Mouse (Mus musculus) mouse trophoblast stem cell (cell line): ENCODE data around the gene Efcab12.
"Not testable (repeated sequence)": the region's sequence is repeated elsewhere in the genome, so short reads cannot be mapped to it uniquely, and the experiment has no call there.

Source experiments
- in situ Hi-C, 2 experiments: fragments of 300-500 bp; cut with MseI, MboI; formaldehyde crosslinking; loops; 2 replicates in 1 of 2; 3 replicates in 1 of 2; pipeline ENCODE4 v1.15.1; 2025

Efcab12 gene

DNA sequence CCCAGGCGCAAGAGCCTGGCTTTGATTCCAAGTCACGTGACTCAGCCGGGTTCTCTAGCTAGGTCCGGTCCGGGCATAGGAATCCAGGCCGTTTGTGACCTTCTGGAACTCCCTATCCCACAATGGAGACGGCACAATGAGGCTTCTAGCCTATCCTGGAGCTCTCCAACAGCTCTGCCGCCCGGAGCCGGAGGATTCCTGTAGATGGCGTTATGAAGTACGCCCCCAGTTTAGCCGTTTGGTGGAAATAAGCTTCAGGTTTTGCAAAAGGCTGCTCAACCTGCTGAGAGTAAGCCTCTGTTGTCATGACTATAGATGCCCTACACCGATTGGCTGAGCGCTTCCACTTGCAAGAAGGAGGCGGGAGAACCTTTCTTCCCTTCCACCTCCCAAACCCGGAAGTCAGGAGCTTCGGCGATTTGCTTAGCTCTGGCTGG, at the start of gene Efcab12:
TSS of gene Efcab12 (minus strand) at position 252 of the 437 bp plus-strand sequence.
- in situ Hi-C loops = no loop called here

DNA sequence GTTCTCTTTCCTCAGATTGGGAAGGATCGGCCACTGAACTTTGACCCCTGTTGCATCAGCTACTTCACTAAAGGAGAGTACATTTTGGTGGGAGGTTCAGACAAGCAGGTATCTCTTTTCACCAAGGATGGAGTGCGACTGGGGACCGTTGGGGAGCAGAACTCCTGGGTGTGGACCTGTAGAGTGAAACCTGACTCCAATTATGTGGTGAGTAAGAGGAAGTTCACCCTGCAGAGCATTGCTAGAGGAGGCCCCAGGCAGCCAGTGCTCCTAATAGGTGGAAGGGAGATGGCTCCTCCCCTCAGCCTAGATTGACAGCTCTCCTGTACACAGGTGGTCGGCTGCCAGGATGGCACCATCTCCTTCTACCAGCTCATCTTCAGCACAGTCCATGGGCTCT, 48.7 kb upstream of the Efcab12 start:
- in situ Hi-C loops = loop anchor here in 1 of 2 experiments (5.0 kb wide), 1 partner anchor 120 kb away; no protein-coding TSS in a partner anchor

DNA sequence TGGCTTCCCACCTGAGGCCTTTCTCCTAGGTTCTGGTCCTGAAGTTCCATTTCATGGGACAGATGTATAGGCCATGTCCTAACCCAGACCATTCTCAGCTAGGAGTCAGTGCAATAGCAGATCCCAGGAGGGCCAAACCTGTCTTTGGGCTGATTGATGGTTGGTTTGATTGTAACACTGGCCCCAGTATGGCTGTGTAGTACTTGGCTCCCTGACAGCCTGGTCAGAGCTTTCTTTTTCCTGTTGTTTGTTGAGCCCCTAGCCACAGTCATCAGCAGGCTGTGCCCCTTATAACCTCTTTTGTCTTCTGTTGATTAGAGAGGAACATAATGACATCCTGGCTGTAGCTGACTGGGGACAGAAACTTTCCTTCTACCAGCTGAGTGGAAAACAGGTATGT, 45.8 kb upstream of the Efcab12 start:
- in situ Hi-C loops = no loop called here

DNA sequence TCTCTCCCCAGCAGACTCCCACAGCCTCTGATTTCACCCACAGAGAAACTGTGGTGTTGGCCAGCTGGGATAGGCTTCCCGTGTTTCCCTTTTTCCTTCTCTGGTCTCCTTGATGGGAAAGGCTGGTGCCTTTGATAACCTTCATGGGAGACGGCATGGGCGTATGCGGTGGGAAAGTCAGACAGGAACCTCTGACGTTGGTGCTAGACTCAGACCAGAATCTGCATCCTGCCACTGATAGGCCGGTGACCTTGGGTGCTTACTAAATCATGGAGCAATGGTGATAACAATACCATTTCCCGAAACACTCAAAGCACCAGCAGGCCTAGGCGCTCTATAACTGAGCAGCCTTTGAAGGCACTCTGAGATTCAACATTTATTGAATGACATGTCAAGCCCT, 42.5 kb upstream of the Efcab12 start:
- in situ Hi-C loops = no loop called here

DNA sequence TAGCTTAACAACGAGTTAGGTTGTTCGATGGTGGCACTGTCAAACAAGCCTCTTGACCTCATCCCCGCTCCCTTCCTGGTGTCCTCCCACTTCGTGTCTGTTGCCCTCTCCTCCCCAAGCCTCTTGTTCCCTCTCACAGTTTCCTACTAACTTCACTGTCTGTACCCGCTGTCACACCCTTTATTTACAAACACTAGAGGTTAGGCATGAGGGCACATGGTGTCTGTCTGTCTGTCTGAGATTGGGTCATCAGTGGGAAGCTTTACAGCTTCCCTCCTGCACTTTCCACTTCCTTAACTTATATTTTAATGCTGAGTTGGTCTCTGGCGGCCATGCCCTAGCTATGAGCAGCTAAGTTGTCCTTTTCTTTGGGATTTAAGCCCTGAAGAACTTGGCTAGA, 41.5 kb upstream of the Efcab12 start:
- in situ Hi-C loops = no loop called here

DNA sequence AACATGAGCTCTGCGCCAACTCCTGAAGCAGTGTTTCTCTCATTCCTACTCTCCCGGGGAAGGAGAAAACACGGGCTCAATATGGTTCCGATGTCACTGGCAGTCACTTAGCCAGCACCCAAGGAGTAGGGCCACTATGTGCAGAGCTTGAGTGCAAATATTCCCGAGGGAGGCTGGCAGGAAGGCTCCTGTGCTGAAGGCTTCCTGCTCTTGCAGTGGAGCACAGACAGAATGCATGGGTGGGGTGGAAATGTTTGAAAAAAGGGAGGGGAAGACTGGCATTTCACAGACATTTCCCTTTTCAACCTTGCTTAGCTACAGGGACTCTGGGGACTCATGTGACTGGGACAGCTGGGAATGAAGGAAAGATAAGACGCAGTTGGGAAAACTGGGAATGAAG, 40.5 kb upstream of the Efcab12 start:
- in situ Hi-C loops = no loop called here

DNA sequence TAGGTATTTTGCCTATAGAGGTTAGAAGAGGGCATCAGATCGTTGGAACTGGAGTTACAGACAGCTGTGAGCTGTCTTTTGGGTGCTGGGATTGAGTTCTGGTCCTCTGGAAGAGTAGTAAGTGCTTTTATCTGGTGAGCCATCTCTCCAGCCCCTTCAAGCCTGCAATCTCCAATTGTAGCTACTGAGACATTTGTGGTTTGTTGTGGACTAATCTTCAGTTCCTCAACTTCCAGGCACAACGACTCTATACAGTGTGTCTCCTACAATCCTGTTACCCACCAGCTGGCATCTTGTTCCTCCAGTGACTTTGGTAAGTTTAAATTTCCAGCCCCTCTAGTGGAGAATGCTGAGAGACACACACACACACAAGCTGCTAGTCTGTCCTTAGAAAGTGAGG, 39.0 kb upstream of the Efcab12 start:
- in situ Hi-C loops = no loop called here

DNA sequence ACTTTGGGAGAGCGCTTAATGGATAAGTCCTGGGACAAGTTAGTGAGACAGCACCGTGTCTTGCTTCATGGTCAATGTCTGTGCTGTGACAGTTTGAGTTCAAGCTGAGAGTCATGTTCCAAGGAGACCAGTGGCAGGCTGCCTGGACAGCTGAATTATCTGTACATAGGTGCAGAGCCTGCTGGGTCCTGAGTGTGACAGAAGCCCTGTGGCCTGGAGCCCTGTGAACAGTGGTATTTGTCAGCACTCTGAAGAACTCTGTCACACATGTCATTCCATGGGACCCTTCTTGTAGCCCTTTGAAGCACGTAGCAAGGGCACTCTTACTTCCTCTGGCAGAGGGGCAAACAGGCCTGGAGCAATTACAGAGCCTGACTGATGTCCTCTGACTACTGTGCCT, 33.1 kb upstream of the Efcab12 start:
- in situ Hi-C loops = not testable (repeated sequence)

DNA sequence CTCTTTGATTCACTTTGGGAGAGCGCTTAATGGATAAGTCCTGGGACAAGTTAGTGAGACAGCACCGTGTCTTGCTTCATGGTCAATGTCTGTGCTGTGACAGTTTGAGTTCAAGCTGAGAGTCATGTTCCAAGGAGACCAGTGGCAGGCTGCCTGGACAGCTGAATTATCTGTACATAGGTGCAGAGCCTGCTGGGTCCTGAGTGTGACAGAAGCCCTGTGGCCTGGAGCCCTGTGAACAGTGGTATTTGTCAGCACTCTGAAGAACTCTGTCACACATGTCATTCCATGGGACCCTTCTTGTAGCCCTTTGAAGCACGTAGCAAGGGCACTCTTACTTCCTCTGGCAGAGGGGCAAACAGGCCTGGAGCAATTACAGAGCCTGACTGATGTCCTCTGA, 28.9 kb upstream of the Efcab12 start:
- in situ Hi-C loops = not testable (repeated sequence)

DNA sequence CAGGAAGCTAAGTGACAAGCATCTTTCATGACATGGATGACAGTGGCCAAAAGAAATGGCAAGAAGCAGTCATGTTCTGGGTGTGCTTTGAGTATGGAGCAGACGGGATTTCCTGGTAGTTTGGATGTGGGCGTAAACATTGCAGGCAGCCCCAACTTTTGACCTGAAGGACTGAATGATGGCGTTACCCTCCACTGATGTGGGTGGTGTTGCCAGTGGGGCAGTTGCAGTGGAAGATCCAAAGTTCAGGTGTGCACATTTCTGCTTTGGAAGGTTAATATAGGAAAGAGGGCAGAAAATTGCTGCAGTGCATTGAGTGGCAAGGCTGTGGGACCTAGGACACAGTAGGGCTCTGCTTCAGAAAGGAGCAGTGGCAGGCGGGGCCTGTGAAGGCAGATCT, 27.0 kb upstream of the Efcab12 start:
- in situ Hi-C loops = no loop called here

DNA sequence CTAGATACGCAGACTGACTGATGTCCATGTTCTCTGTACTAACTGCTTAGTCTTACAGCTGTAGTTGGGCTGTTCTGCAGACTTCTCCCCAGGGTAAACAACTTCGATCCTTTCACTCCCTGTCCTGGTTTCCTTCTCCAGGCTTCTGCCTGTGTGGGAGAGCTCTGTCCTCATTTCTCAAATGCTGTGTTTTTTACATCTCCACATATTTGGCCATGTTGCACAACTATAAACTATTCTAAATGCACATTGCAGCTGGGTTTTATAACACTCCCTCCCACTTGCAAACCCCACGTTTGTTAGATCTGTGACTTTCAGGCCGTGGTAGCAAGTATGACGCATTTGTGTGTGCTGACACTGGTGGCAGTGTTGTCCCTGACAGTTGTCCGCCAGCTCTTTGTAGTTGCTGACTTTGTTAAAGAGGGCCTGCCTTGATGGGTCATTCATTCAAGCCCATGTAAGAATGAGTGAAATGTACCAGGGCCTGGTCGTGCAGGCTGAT, 25.2 kb upstream of the Efcab12 start:
- in situ Hi-C loops = no loop called here

DNA sequence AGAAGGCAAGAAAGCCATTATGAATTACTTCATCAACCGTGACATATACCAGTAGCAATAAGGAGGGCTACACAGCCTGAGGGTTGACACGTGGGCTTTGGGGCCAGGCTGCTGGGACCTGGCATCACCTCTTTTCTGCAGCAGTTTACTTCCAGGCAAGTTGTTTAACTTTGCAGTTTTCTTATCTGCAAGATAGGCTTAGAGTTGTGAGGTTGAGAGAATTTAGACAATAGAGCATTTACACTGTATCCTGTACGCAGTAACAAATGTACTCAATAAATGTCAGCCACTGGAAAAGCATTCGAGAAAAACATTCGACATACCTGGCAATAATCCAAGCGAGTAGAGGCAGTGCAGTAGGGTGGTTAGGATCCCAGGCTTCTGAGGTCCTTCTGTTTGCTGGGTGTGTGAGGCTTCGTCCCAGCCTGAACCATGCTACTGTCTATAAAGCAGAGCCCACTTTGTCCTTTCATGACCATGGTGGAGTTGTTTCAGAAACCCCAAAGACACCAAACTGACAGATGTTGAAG, 21.9 kb upstream of the Efcab12 start:
- in situ Hi-C loops = no loop called here

DNA sequence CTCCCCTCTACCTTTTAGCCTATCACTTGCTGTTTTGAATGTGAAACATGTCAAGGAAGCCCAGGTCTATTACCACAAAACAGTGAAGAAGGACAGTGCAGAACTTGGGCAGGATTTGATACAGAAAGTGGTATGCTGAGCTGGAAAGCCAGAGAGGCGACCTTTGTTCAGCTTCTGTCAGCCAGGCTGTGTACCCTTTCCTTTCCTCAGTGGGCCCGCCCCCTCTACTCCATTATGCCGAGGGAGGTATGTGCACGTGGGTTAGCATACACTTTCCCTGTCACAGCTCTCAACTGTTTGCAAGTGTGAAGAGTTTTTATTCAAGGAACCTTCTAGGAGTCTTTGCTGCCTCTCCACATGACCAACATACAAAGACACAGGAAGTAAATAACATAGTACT, 21.0 kb upstream of the Efcab12 start:
- in situ Hi-C loops = no loop called here

DNA sequence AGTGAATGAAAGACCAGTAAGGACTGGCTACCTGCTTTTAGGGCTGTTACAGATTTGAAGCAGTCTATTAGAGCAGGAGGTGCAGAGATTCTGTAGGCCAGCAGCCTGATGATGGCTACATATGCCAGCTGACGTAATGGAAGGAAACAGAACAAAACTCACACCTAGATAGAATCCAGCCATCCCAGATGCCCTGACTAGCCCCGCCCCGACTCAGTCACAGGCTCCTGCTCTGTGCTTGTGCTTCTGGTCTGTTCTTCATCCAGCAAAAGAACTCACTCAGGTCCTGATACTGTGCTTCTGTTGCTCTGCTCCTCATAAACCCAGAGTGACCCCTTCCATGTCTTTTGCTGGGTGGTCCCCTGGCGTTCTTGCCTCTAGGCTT, 18.1 kb upstream of the Efcab12 start:
- in situ Hi-C loops = no loop called here

DNA sequence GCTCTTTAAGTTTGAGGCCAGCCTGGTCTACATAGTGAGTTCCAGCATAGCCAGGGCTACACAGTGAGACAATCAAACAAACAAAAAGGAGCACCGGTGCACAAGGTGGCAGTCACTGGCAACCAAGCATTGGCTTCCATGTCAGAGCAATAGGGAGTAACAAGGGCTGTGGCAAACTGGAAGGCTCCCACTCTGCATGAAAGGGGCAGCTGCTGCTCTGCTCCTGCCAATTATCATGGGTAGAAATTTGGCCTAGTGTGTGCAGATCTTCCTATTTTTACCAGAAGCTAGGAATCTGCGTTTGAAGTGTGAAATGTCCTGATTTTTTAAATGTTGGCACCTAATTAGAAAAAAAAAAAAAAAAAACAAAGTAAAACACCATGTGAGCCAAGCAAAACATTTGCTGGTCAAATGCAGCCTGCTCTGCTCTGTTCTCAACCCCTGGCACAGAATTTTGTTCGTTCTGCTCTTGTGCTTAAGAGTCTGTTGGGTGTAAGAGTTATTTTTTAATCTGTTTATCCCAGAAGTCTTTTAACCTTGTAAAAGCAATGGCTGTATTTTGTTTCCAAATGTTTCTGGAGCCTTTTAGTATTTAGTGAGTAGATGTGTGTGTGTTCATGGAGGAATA, 17.6 kb upstream of the Efcab12 start:
- in situ Hi-C loops = no loop called here

DNA sequence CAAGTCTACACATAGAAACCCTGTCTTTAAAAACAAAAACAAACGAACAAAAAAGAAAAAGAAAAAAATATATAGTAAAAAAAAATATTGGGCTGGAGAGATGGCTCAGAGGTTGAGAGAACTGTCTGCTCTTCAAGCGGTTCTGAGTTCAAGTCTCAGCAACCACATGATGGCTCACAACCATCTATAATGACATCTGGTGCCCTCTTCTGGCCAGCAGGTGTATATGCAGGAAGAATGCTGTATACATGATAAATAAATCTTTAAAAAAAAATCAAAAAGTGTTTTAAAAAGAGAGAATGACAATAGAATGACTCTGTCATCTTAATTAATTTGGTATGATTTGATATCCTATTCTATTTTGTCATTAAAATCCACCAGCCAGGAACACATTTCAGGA, 16.2 kb upstream of the Efcab12 start:
- in situ Hi-C loops = no loop called here

DNA sequence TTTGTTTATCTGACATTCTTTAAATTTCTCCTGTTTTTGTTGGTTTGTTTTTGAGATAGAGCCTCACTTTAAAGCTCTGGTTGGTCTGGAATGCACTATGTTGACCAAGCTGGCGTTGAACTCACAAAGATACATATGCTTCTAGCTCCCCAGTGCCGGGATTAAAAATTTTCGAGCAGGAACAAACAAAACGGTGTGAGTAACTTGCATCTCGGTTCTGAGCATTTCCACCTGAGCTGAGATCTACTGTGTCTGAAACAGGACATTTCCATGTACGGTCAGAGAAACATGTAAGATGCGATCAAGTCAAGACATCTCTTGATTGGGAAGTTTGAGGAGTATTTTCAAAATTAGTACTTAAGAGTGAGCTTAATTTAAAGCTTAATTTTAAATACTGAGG, 15.8 kb upstream of the Efcab12 start:
- in situ Hi-C loops = no loop called here

DNA sequence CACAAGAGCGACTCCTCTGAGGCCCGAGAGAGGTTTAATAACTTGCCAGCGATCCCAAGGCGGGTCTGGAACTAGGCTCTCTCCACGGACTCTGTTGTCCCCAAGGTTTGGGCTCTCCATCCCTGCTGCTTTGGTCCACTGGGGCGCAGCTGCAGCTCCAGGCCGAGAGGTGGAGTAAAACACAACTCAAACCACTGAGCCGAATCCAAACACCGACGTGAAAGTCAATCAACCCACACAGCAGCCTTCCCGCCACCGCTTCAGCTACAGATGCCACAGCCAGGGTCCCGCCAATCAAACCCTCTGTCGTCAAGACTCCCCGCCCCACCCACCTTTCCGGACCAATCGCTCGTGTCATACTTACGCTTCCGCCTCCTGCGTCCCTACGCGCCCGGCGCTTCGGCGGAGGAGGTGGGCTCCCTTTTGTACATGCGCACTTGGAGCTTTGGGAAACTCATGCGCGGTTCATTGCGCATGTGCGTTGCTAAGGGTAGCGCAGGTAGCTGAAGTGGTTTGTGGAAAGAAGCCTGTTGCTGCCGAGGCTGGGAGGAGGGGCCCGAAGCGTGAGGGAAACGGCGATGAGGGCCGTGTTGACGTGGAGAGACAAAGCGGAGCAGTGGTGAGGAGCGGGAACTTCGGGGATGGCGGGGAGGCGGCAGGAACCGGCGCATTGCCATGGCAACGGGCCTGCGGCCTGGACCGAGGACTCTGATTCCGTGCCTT, 15.0 kb upstream of the Efcab12 start, which contains the start of the genes Mbd4 and Ift122:
TSS of gene Mbd4 (minus strand) at position 281 of the 723 bp plus-strand sequence.
TSS of gene Ift122 (plus strand) at position 380 of the 723 bp plus-strand sequence.
- in situ Hi-C loops = no loop called here

DNA sequence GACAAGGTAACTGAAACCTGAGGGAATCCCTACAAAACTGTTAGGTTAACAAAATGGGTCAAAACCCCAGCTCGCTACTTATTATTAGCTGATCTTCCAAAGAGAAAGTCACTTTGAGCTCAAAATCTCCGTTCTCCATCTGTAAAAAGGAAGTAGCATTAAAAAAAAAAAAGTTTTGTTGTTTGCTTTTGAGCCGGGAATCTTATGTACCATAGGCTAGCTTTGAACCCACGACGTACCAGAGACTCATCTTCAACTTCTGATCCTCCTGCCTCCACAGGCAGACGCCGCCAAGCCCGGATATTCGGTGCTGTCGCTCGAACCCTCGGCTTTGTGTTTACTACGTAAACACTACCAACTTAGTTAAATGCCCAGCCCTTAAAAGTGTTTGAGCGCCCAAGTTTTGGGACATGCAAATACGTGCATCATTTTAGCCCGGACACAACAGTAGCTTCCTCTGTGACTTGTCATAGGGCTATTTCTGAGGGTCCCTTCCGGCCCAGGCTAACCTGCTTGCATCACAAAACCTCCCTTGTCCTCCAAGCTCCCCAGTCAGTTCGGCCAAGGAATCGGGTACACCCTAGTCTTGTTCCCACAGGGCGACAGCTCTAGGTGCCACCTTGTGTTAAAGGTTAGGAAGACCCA, 14.4 kb upstream of the Efcab12 start:
- in situ Hi-C loops = no loop called here

DNA sequence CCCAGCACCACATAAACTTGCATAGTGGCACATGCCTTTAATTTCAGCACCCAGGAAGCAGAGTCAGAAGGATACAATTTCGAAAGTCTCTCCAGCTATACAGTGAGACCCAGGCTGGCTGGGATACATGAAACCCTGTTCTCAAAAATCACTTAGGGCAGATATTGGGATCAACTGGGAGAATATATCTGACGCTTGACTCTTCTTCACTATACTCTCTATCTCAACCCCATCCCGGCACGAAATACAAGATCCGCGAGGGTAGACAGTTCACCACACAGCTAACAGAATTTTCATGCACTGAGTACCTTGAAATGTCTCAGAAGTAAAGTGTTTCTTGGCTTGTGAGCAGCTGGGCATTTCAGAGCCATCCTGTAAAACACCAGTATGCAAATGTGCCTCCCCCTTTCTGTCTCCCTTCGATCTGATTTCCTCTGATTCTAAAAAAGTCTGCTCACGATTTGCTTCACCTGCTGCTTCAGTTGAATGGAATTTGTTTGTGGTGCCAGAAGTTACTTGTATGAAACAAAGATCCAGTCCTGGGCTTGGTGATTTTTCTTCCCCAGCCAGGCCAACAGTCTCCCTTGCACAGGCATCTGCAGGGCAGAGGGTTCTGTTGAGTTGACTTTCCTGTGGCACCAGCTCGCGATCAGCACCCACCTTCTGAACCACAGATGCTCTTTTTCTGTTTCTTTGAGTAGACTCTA, 10.5 kb upstream of the Efcab12 start:
- in situ Hi-C loops = no loop called here

DNA sequence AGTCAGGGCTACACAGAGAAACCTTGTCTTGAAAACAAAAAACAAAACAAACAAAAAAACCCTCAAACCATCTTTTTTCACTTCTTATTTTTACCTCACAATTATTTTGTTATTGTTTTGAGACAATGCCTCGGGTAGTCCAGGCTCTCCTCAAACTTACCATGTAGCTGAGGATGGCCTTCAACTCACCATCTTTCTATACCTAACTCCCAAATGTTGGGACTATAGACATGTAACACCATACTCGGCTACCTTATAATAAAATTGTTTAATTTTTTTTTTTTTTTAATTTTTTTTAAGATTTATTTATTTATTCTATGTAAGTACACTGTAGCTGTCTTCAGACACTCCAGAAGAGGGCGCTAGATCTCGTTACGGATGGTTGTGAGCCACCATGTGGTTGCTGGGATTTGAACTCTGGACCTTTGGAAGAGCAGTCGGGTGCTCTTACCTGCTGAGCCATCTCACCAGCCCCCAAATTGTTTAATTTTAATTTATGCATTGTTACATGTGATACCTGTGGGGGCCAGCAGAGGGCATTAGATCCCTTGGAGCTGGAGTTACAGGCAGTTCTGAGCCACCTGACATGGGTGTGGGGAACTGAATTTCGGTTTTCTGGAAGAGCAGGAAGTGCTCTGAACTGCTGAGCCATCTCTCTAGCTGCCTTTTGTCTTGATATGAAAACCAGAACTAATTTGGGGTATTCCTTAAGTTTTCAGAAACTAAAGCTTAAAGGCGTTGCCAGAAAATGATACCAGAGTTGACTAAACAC, 8.6 kb upstream of the Efcab12 start:
- in situ Hi-C loops = no loop called here
